Mouse (Mus musculus): Measurements from ENCODE around the gene Sec16a. TPM values are rescaled to one million over a fixed set of nuclear protein-coding genes. Genes with fewer than 3 reads are reported as not detected.

Sec16a gene
- polyA plus RNA-seq, 1 experiment from 2014 or later, result 33.7 TPM

DNA sequence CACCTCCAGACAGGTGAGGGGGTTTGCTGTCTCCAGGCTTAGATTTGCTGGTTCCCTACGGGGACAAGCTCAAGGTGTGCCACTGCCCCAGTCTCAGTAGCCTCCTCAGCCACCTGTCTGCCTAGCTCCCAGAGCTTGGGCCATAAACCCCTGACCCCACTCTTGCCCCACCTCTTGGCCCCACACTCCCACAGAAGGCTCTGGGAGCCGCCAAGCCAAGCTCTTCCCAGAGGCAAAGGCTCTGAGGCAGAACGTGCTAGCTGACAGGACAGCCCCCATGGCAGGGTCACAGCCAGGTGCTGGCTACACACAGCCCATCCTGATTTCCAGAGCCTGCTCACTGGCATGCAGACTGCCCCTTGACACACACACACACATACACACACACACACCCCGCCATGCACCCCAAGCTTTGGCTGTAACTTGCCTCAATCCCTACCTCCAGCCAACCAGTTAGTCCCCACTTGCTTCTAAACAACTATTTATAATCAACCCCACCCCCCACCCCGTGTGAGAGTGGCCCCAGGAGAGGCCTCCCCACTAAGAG lies 41.3 kb upstream of the Sec16a start:
- Histone ChIP-seq H3K36me3 (ENCODE audit: control insufficient read depth, insufficient read depth, low read length) (peaks cover 20% of the 10 kb centered on the region), H3K27me3 (replicated peaks; ENCODE audit: control insufficient read depth, insufficient read depth, low read length) (no peaks in the 10 kb centered on the region), H3K9me3 (ENCODE audit: control insufficient read depth, low read length) (no peaks in the 10 kb centered on the region), H3K4me1 (replicated peaks; ENCODE audit: control insufficient read depth, insufficient read depth, low read length) (peaks cover 58% of the 10 kb centered on the region), H3K27ac (ENCODE audit: low read depth) (peak overlapping the region; percentile 70; the same call in 1 of the 2 replicates), H3K4me2 (ENCODE audit: low read length) (no peak overlapping the region), H3K4me3 (ENCODE audit: low read depth, low read length) (no peak overlapping the region), H3K9ac (ENCODE audit: low read length) (no peak overlapping the region)
- WGBS, result 32% methylated on average over 5 of the region's 5 CpGs
- DNase-seq (ENCODE audit: low spot score) (no peak), ATAC-seq (replicated peaks; ENCODE audit: low FRiP score, low TSS enrichment, low read depth) (no peak)

DNA sequence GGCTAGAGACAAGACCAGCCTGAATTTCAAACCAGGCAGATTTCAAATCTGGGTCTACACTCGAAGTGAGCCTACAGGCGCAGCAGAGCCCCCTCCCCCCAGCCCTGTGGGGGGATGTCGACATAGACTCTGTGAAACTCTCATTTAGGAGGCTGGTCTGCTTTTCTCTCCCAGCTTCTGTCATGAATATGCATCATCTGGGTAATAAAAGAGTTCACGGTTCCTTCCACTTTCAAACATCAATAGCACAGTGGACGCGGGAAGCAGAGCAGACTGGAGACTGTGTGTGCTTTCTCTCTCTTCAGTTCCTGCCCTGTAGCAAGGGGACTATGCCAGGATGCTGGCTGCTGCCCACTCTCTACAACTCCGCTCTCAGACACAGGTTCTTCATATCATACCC lies 40.7 kb upstream of the Sec16a start:
- WGBS, result 23% methylated on average over 7 of the region's 7 CpGs
- ATAC-seq (replicated peaks; ENCODE audit: low FRiP score, low TSS enrichment, low read depth) (no peak), DNase-seq (ENCODE audit: low spot score) (no peak)
- Histone ChIP-seq H3K4me1 (replicated peaks; ENCODE audit: control insufficient read depth, insufficient read depth, low read length) (peaks cover 52% of the 10 kb centered on the region), H3K36me3 (ENCODE audit: control insufficient read depth, insufficient read depth, low read length) (peaks cover 26% of the 10 kb centered on the region), H3K27ac (ENCODE audit: low read depth) (no peak overlapping the region), H3K4me2 (ENCODE audit: low read length) (no peak overlapping the region), H3K9me3 (ENCODE audit: control insufficient read depth, low read length) (no peaks in the 10 kb centered on the region), H3K4me3 (ENCODE audit: low read depth, low read length) (no peak overlapping the region), H3K9ac (ENCODE audit: low read length) (no peak overlapping the region), H3K27me3 (replicated peaks; ENCODE audit: control insufficient read depth, insufficient read depth, low read length) (no peaks in the 10 kb centered on the region)

DNA sequence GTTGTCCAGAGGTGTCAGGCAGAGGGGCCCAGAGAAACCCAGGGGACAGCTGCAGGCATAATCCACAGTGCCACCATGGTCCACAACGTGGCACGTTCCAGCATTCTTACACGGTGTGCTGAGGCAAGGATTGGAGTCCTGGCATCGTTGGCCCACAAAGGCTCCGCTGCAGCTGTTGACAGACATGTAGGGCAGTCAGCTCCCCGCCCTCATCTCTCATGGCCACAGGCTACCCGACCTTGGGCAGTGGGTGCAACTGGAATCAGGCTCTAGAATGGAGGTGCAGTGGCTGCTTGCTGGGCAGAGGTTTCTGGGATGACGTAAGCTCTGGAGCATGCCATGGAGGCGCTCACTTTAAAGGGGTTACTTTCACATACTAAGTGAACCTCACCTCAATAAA lies 40.3 kb upstream of the Sec16a start:
- no peak overlapping the region for H3K4me3 ChIP-seq (ENCODE audit: low read depth, low read length)
- no peak overlapping the region for H3K4me2 ChIP-seq (ENCODE audit: low read length)
- H3K9me3 ChIP-seq (ENCODE audit: control insufficient read depth, low read length), result no peaks in the 10 kb centered on the region
- no peak overlapping the region for H3K27ac ChIP-seq (ENCODE audit: low read depth)
- H3K9ac ChIP-seq (ENCODE audit: low read length), result no peak overlapping the region
- no peaks in the 10 kb centered on the region for H3K27me3 ChIP-seq (replicated peaks; ENCODE audit: control insufficient read depth, insufficient read depth, low read length)
- no peak for DNase-seq (ENCODE audit: low spot score)
- peaks cover 30% of the 10 kb centered on the region for H3K36me3 ChIP-seq (ENCODE audit: control insufficient read depth, insufficient read depth, low read length)
- 83% methylated on average over 9 of the region's 9 CpGs for WGBS
- no peak for ATAC-seq (replicated peaks; ENCODE audit: low FRiP score, low TSS enrichment, low read depth)
- H3K4me1 ChIP-seq (replicated peaks; ENCODE audit: control insufficient read depth, insufficient read depth, low read length), result peaks cover 52% of the 10 kb centered on the region

- peaks cover 41% of the 10 kb centered on the region for H3K36me3 ChIP-seq (ENCODE audit: control insufficient read depth, insufficient read depth, low read length)
- no peaks in the 10 kb centered on the region for H3K27me3 ChIP-seq (replicated peaks; ENCODE audit: control insufficient read depth, insufficient read depth, low read length)
- H3K4me1 ChIP-seq (replicated peaks; ENCODE audit: control insufficient read depth, insufficient read depth, low read length), result peaks cover 48% of the 10 kb centered on the region
- H3K4me2 ChIP-seq (ENCODE audit: low read length), result no peak overlapping the region
- DNase-seq (ENCODE audit: low spot score) (no peak), ATAC-seq (replicated peaks; ENCODE audit: low FRiP score, low TSS enrichment, low read depth) (no peak)
- peak overlapping the region; percentile 16; the same call in 1 of the 2 replicates for H3K27ac ChIP-seq (ENCODE audit: low read depth)
- no peak overlapping the region for H3K4me3 ChIP-seq (ENCODE audit: low read depth, low read length)
- 94% methylated on average over 10 of the region's 10 CpGs for WGBS
- H3K9me3 ChIP-seq (ENCODE audit: control insufficient read depth, low read length), result no peaks in the 10 kb centered on the region
- no peak overlapping the region for H3K9ac ChIP-seq (ENCODE audit: low read length)
These were observed 39.2 kb upstream of the Sec16a start for GRCm38 (mm10) chr2:26484169-26484568.

DNA sequence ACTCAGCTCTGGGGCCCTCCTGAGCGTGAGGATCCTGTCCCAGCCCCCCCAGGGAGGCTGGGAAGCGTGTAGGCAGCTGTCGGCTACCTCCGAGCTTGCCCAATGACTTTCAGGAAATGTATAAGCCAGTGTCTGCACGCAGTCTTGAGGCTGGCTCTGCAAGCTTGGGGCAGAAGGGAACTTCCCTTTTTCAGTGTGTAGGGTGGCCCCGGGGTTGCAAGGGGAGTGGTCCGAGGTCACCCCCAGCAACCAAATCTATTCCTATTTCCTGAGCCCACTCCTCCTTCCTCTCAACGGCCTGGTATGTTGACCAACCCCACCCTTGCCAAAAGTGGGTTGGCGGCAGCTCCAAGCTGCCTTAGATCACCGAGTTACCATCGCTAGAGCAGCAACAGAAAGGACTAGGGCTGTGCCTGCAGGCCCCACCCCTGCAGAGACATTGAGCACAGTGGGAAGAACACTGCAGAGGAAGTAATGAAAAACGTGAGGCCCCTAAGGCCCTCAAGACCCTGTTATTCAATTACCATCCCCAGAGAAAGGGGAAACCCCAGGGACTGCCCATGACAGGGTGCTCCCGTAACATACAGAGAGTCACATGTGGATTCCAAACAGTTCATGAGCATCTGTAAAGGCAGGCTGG lies 38.3 kb upstream of the Sec16a start:
- WGBS, result 47% methylated on average over 13 of the region's 13 CpGs
- H3K27ac ChIP-seq (ENCODE audit: low read depth), result peak overlapping the region; percentile 68
- no peak overlapping the region for H3K9ac ChIP-seq (ENCODE audit: low read length)
- DNase-seq (ENCODE audit: low spot score) (no peak), ATAC-seq (replicated peaks; ENCODE audit: low FRiP score, low TSS enrichment, low read depth) (no peak)
- peaks cover 49% of the 10 kb centered on the region for H3K36me3 ChIP-seq (ENCODE audit: control insufficient read depth, insufficient read depth, low read length)
- no peak overlapping the region for H3K4me2 ChIP-seq (ENCODE audit: low read length)
- peaks cover 40% of the 10 kb centered on the region for H3K4me1 ChIP-seq (replicated peaks; ENCODE audit: control insufficient read depth, insufficient read depth, low read length)
- no peak overlapping the region for H3K4me3 ChIP-seq (ENCODE audit: low read depth, low read length)
- no peaks in the 10 kb centered on the region for H3K9me3 ChIP-seq (ENCODE audit: control insufficient read depth, low read length)
- no peaks in the 10 kb centered on the region for H3K27me3 ChIP-seq (replicated peaks; ENCODE audit: control insufficient read depth, insufficient read depth, low read length)

DNA sequence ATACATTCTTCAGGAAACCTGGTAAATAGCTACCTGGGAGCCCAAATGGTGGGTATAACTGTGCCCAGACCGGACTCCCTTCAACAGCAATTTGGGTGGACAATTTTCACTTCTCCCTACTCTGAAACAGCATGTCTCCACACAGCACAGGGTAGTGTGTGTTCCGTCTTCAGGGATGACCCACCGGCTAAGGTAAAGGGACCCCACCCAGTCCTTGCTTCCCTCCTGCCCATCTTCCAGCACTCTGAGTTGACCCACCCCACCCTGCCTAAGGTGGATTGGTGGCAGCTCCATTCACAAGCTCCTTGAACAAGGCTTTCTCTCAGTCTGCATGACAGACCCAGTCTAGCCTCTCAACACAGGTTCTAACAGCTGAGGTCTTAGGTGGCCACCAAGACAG lies 37.8 kb upstream of the Sec16a start:
- Histone ChIP-seq H3K9me3 (ENCODE audit: control insufficient read depth, low read length) (no peaks in the 10 kb centered on the region), H3K27ac (ENCODE audit: low read depth) (peak overlapping the region; percentile 68), H3K9ac (ENCODE audit: low read length) (no peak overlapping the region), H3K4me1 (replicated peaks; ENCODE audit: control insufficient read depth, insufficient read depth, low read length) (peaks cover 35% of the 10 kb centered on the region), H3K4me3 (ENCODE audit: low read depth, low read length) (no peak overlapping the region), H3K4me2 (ENCODE audit: low read length) (no peak overlapping the region), H3K27me3 (replicated peaks; ENCODE audit: control insufficient read depth, insufficient read depth, low read length) (no peaks in the 10 kb centered on the region), H3K36me3 (ENCODE audit: control insufficient read depth, insufficient read depth, low read length) (peaks cover 55% of the 10 kb centered on the region)
- ATAC-seq (replicated peaks; ENCODE audit: low FRiP score, low TSS enrichment, low read depth) (no peak), DNase-seq (ENCODE audit: low spot score) (no peak)
- 78% methylated on average over 3 of the region's 3 CpGs for WGBS

DNA sequence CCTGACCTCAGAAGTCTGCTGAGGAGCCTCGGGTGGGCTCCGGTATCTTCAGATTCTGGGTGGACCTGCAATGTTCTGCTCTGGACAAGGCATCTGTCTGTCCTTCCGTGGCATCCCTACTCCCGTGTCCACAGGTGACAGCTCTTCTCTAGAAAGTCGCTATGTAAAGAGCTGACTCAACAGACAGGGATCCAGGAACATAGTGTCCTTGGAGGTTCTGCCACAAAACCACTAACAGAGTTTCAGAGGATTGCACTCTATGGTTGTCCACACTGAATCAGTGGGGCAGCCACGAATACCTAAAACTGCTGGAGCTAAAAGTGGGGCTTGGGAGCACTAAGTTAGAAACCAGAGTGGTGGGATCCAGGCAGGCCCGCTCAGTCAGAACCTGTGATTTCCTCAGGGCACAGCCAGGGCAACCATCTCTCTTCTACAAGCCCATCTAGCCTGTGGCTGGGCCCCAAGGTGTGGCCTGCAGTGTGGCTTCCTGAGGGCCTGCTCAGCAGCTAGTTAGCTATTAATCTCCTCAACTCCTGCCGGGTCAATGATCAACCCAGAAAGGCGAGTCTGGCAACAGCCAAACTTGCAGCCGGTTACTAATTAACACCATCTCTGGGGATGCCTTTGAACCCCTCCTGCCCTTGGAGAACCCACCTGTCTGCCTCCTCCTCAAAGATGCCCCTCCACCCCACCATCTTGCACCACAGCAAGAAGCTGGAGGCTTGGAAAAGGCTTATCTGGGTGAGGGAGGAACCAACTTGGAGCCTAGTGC lies 36.9 kb upstream of the Sec16a start:
- Histone ChIP-seq H3K4me2 (ENCODE audit: low read length) (peak overlapping the region; percentile 26), H3K27me3 (replicated peaks; ENCODE audit: control insufficient read depth, insufficient read depth, low read length) (no peaks in the 10 kb centered on the region), H3K4me1 (replicated peaks; ENCODE audit: control insufficient read depth, insufficient read depth, low read length) (peaks cover 26% of the 10 kb centered on the region), H3K36me3 (ENCODE audit: control insufficient read depth, insufficient read depth, low read length) (peaks cover 64% of the 10 kb centered on the region), H3K27ac (ENCODE audit: low read depth) (peak overlapping the region; percentile 54), H3K4me3 (ENCODE audit: low read depth, low read length) (no peak overlapping the region), H3K9ac (ENCODE audit: low read length) (no peak overlapping the region), H3K9me3 (ENCODE audit: control insufficient read depth, low read length) (no peaks in the 10 kb centered on the region)
- WGBS, result 58% methylated on average over 10 of the region's 10 CpGs
- ATAC-seq (replicated peaks; ENCODE audit: low FRiP score, low TSS enrichment, low read depth) (peak; percentile 79), DNase-seq (ENCODE audit: low spot score) (peak; percentile 79)

- Histone ChIP-seq H3K27me3 (replicated peaks; ENCODE audit: control insufficient read depth, insufficient read depth, low read length) (no peaks in the 10 kb centered on the region), H3K9me3 (ENCODE audit: control insufficient read depth, low read length) (no peaks in the 10 kb centered on the region), H3K9ac (ENCODE audit: low read length) (no peak overlapping the region), H3K4me3 (ENCODE audit: low read depth, low read length) (no peak overlapping the region), H3K4me1 (replicated peaks; ENCODE audit: control insufficient read depth, insufficient read depth, low read length) (peaks cover 16% of the 10 kb centered on the region), H3K27ac (ENCODE audit: low read depth) (no peak overlapping the region), H3K4me2 (ENCODE audit: low read length) (no peak overlapping the region), H3K36me3 (ENCODE audit: control insufficient read depth, insufficient read depth, low read length) (peaks cover 74% of the 10 kb centered on the region)
- 96% methylated on average over 12 of the region's 12 CpGs for WGBS
- ATAC-seq (replicated peaks; ENCODE audit: low FRiP score, low TSS enrichment, low read depth) (no peak), DNase-seq (ENCODE audit: low spot score) (no peak)
These were observed 35.9 kb upstream of the Sec16a start for GRCm38 (mm10) chr2:26480911-26481310.
